Mouse (Mus musculus) ES-E14 (cell line): Measurements from ENCODE around the gene Fbxo33.

Source experiments
- MAFK ChIP-seq: IDR thresholded peaks from 2 replicates; pipeline ENCODE4 v1.6.1; 2014; ENCODE audit warnings: mild to moderate bottlenecking, low read depth, low read length, inconsistent platforms; ENCODE audit not compliant: insufficient read depth
- ZNF384 ChIP-seq: IDR thresholded peaks from 2 replicates; pipeline ENCODE4 v1.6.1; 2012; ENCODE audit warnings: low read depth, low read length, inconsistent platforms

GRCm38 (mm10) chr12:59164522-59164921, 55.0 kb downstream of the Fbxo33 start:
- TF ChIP-seq MAFK (no peak), ZNF384 (no peak)
